Mouse (Mus musculus): ENCODE data around the gene Ap2b1.

The Ap2b1 gene

DNA sequence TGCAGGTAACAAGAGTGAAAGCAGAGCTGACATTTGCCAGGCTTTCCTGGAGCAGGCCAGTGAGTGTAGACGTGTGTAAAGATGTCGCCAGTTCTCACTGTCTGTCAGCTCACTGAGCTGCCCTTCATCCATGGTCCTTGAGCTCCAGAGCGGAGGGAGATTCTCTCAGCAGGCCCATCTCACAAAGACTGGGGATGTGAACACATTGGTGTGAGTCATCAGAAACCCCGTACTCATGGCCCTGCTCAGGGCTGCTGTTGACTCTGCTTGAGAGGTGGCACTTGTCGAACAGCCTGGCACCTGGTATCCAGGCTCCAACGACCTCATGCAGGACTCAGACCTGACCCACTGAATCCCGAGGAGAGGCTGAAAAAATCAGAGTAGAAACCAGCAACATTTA, 105.0 kb downstream of the Ap2b1 start:
- no peak for DNase-seq

- no peak for DNase-seq
Measured at GRCm38 (mm10) chr11:83406391-83406790, 107.6 kb downstream of the Ap2b1 start.

DNA sequence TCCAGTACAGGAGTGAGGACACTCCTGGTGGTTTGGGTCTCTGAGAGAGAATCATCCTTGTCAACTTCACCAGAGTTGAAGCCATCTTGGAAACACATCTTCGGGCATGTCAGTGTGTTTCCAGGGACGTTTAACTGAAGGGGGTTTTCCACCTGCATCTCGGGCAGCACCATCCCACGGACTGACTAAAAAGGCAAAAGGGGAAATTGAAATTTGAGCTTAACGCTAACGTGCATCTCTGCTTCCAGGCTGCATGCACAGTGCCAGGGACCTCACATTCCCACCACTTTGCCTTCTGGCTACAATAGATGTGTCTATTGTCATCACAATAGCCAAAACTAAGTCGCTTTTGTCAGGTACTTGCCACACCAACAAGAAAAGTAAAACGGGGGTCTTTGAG, 109.4 kb downstream of the Ap2b1 start:
- DNase-seq = no peak

GRCm38 (mm10) chr11:83409087-83409754, 110.4 kb downstream of the Ap2b1 start, which contains the start of gene Rasl10b:
Rasl10b (plus strand) TSS chr11:83409137.
- peak; percentile 52 for DNase-seq

- DNase-seq = peak; percentile 33
Measured at GRCm38 (mm10) chr11:83409792-83410291, 111.0 kb downstream of the Ap2b1 start.

GRCm38 (mm10) chr11:83410510-83410909, 111.7 kb downstream of the Ap2b1 start:
- no peak for DNase-seq

DNA sequence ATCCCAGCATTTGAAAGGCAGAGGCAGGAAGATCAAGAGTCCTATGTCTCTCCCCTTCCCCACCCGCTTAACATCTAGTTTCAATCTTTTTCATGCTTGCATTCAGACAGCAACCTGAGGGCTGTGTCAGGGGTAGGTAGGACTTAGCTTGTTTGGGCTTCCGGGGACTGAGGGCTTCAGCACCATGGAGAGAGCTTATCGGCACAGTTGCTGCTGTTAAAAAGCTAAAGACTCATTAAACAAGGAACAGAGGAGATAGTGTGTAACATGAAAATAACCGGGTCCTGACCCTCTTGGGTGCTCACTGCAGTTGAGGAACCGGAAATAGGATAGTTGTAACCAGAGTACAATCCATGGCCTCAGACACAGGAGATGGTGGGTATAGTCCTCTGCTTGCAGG, 118.3 kb downstream of the Ap2b1 start:
- no peak for DNase-seq

DNA sequence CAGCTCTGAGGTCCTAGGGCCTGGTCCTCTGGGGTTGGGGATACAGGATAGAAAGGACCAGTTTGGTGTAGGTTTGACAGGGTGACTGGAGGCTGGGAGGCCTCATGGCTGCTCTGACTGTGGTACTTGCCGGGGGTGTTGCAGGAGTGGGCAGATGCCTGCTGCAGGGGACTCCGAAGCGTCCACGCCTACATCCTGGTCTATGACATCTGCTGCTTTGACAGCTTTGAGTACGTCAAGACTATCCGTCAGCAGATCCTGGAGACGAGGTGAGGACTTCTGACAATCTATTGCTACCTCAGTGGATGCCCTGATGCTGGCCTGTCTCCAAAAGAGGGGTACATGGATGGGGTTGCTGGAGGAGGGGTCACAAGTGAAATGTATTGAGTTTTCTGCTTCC, 118.9 kb downstream of the Ap2b1 start:
- no peak for DNase-seq

GRCm38 (mm10) chr11:83418566-83418965, 119.7 kb downstream of the Ap2b1 start:
- no peak for DNase-seq

DNA sequence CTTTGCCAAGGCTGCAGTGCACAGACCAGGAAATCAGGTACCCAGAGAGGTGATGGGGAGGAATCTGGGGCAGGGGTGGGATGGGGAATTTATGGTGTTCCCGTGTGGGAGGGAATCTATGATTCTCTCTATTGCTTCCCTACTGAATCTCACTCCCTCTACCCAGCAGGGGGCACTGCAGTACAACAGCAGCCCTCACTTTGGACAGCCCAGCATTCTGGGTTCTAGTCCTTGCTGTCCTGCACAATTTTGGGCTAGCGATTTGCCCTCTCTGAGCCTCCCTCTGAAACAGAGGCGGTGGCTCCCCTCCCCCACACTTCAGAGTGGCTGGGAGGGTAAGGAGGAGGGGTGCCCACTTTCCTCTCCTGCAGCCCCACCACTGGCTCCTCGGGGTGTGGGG, 121.5 kb downstream of the Ap2b1 start:
- DNase-seq = no peak

DNA sequence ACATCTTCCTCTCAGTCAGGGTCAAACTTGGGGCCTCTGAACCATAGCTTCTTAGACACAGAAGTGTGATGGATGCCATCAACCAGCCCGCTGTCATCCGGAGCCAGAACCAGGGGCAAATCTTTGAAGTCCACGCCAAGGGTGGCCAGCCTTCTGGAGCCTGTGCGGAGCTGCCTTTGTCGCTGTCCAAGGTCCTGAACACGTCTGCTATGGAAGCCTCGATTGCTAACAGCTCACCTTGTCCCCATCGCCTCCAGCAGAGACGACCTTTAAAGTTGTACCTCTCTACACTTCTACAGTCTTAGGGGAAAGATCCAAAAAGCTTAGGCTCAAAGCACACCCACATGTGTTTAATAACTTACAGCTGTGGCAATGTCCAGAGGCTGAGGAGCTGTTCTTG, 122.5 kb downstream of the Ap2b1 start:
- no peak for DNase-seq

GRCm38 (mm10) chr11:83424681-83425080, 125.9 kb downstream of the Ap2b1 start:
- peak; percentile 74 for DNase-seq

DNA sequence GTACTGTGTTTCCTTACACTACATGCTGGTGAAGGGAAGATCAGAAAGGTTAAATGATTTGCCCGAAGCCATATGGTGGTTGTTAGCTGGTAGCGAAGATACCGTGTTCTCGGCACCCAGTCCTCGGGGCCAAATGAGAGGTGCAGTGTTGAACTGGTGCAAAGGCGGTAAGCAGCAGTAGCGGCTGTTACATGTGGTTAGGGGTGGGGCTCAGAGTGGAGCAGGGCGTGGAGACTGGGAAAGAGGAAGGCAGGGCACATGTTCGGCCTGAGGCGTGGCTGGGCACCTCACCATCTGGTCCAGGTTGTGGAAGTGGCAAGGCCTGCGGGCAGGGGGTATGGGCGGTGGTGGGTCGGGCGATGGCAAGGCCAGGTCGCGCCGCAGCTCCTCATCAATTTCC, 128.1 kb downstream of the Ap2b1 start:
- no peak for DNase-seq

- no peak for DNase-seq
Measured at GRCm38 (mm10) chr11:83429355-83429754, 130.5 kb downstream of the Ap2b1 start, which contains the start of gene Gas2l2. Gas2l2 (minus strand) TSS chr11:83429455.

DNA sequence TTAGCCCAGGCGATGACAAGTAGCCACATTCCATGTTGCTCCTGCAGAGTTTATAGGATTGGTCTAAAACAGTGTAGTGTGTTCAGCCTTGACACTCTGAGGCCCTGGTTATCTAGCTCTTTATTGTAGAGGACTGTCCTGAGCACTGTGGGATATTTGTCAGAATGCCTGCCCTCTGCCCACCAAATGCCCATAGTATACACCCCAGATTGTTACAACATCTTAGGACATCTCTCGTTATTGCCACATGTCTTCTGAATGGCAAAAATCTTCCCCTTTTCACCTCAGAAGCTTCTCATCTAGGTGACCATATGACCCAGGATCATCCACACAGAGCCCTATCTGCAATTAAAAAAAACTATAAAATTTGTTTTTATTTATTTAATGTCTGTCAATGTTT, 133.7 kb downstream of the Ap2b1 start:
- DNase-seq = no peak

DNA sequence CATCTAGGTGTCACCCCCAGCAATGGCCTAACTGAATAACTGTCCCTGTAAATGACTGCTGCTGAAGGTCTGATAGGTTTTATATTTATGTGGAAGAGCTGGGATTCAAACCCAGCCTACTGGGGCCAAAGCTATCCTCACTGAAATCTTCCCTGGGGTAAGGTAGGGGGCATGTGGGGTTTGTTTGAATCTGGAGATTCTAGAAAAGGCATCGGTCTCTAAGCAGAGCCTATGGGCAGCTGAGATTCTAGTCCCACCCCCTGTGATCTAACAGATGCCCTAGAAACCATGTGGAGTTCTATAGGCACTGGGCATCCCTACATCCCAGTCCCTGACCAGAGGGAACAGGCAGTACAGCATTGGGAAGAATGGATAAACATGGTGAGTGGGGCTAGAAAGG, 138.6 kb downstream of the Ap2b1 start, which contains the start of gene 1700020L24Rik:
1700020L24Rik (plus strand) TSS at position 301 of the 400 bp plus-strand sequence.
- DNase-seq = no peak

- DNase-seq = no peak
Measured at GRCm38 (mm10) chr11:83439426-83440060, 140.7 kb downstream of the Ap2b1 start.

- peak; percentile 85 for DNase-seq
Measured at GRCm38 (mm10) chr11:83440081-83441064, 141.5 kb downstream of the Ap2b1 start.

- DNase-seq = no peak
Measured at GRCm38 (mm10) chr11:83441235-83441634, 142.4 kb downstream of the Ap2b1 start.

- DNase-seq = peak; percentile 75
Measured at GRCm38 (mm10) chr11:83442596-83443267, 143.9 kb downstream of the Ap2b1 start.

DNA sequence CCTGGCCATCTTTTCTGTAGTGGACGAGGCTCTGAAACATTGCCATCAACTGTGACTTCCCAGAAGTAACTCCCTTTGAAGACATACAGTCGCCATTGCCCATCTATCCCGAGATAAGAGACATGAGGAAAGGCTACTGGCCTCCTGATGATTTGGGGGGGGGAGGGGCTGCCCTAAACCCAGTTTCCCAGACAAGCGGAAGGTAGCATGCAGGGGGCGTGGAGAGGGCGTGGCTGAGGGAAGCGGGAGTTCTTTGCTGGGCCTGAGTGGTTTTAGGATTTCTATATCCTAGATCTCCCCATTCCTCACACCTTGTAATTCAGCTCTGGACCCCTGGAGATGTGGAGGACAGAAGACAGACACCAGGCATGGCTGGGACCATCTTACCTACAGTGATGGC, 145.0 kb downstream of the Ap2b1 start:
- no peak for DNase-seq

- no peak for DNase-seq
Measured at GRCm38 (mm10) chr11:83445001-83445400, 146.2 kb downstream of the Ap2b1 start.
